Comparison of ENCODE assay signal across 29 mouse cellular contexts in the genomic region with DNA sequence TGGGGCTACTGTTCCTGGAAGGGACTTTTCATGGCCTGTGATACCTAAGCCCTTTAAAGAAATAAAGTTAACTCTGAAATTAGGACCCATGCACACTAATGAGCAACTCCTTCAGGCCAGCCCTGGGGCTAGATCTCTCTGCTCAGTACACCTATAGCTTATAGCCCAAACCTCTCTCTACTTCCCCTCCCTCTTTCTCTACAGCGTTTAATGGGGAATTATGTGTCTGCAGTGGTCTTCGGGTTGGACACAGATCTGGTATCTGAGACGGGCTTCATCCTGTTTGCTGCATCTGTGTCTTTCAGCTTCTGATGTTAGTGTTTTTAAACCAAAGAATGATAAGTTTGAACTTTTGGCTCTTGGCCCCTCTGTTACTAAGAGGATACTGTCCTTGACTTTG. TPM values are rescaled to one million over a fixed set of nuclear protein-coding genes. Genes with fewer than 3 reads are reported as not detected.
"Had no signal": no experiment of that assay in that cellular context is flagged by ENCODE, and none has a peak within 500 bp of the region (broad histone marks: within the 10 kb centered on the region; RNA-seq: fewer than 3 reads in every experiment).

No protein-coding gene starts in this region.

- H3K27me3 ChIP-seq: embryonic facial prominence, embryonic 12.5 days; embryonic facial prominence, embryonic 13.5 days; embryonic facial prominence, embryonic 15.5 days; forebrain, embryonic 12.5 days; forebrain, embryonic 13.5 days; forebrain, embryonic 15.5 days had no signal

- H3K4me1 ChIP-seq: embryonic facial prominence, embryonic 10.5 days; embryonic facial prominence, embryonic 12.5 days; embryonic facial prominence, embryonic 13.5 days; embryonic facial prominence, embryonic 15.5 days; forebrain, embryonic 10.5 days; forebrain, embryonic 12.5 days; forebrain, embryonic 13.5 days; forebrain, embryonic 15.5 days had no signal

- H3K4me2 ChIP-seq: embryonic facial prominence, embryonic 12.5 days; embryonic facial prominence, embryonic 13.5 days; embryonic facial prominence, embryonic 15.5 days; forebrain, embryonic 12.5 days; forebrain, embryonic 13.5 days; forebrain, embryonic 15.5 days had no signal

- H3K4me3 ChIP-seq: embryonic facial prominence, embryonic 10.5 days; embryonic facial prominence, embryonic 12.5 days; embryonic facial prominence, embryonic 13.5 days; embryonic facial prominence, embryonic 15.5 days; erythroblast, embryonic 14.5 days; forebrain, embryonic 10.5 days; forebrain, embryonic 12.5 days; forebrain, embryonic 13.5 days; forebrain, embryonic 15.5 days; gastrocnemius, adult 2 months; heart, adult 2 months had no signal

- H3K9ac ChIP-seq: embryonic facial prominence, embryonic 12.5 days; embryonic facial prominence, embryonic 13.5 days; embryonic facial prominence, embryonic 15.5 days; forebrain, embryonic 12.5 days; forebrain, embryonic 13.5 days; forebrain, embryonic 15.5 days; forebrain, postnatal 0 days had no signal

- H3K36me3 ChIP-seq: embryonic facial prominence, embryonic 10.5 days; embryonic facial prominence, embryonic 12.5 days; embryonic facial prominence, embryonic 13.5 days; embryonic facial prominence, embryonic 15.5 days; forebrain, embryonic 10.5 days; forebrain, embryonic 12.5 days; forebrain, embryonic 15.5 days had no signal

- H3K27ac ChIP-seq: embryonic facial prominence, embryonic 10.5 days; embryonic facial prominence, embryonic 12.5 days; embryonic facial prominence, embryonic 13.5 days; embryonic facial prominence, embryonic 15.5 days; forebrain, embryonic 10.5 days; forebrain, embryonic 12.5 days; forebrain, embryonic 13.5 days; forebrain, embryonic 15.5 days; heart, adult 2 months had no signal

- DNase-seq: cerebellum, adult 2 months; cerebellum, adult 8-10 months; cerebellum, adult 9-10 months; cerebellum, adult 9-11 months; cerebellum, postnatal 10 days; cerebellum, postnatal 14 days; cerebellum, postnatal 25 days; cerebellum, postnatal 36 days; embryo, embryonic 11 days; forebrain, postnatal 0 days; gastrocnemius, adult 2 months; gastrocnemius, postnatal 10 days; gastrocnemius, postnatal 14 days; gastrocnemius, postnatal 25 days; gastrocnemius, postnatal 36 days; heart, adult 18-20 months; heart, adult 2 months had no signal

- H3K9me3 ChIP-seq: embryonic facial prominence, embryonic 10.5 days; embryonic facial prominence, embryonic 12.5 days; embryonic facial prominence, embryonic 13.5 days; embryonic facial prominence, embryonic 15.5 days; forebrain, embryonic 10.5 days; forebrain, embryonic 12.5 days; forebrain, embryonic 13.5 days; forebrain, embryonic 15.5 days had no signal

- ATAC-seq: forebrain, embryonic 13.5 days; forebrain, embryonic 14.5 days; forebrain, embryonic 15.5 days; forebrain, embryonic 16.5 days; forebrain, postnatal 0 days had no signal

RNA-seq across cellular contexts. Expression of a gene that starts 18.9 kb away (rescaled TPM):
- total RNA-seq: granulocyte monocyte progenitor cell, adult 5-6 weeks had no signal
